Mouse (Mus musculus): ENCODE results near the gene Fbxw4. TPM values are rescaled to one million over a fixed set of nuclear protein-coding genes. Genes with fewer than 3 reads are reported as not detected.
A peak's percentile ranks its signal among the peaks of the same experiment; 100 is the strongest.
"Not testable (repeated sequence)": the region's sequence is repeated elsewhere in the genome, so short reads cannot be mapped to it uniquely, and the experiment has no call there.

The Fbxw4 gene
- total RNA-seq, 1 experiment from 2014 or later: 17.1 TPM

- no peak for ATAC-seq (replicated peaks in 1 of 2; ENCODE audit: insufficient read depth in 1 of 2, low FRiP score in 2 of 2, low TSS enrichment in 1 of 2, low read depth in 1 of 2, poor library complexity in 2 of 2, severe bottlenecking in 2 of 2)
These were observed 85.7 kb downstream of the Fbxw4 start for GRCm38 (mm10) chr19:45574339-45574898.

GRCm38 (mm10) chr19:45573861-45574267 lies 86.2 kb downstream of the Fbxw4 start:
- peak; percentile 68 to 72 for ATAC-seq (replicated peaks in 1 of 2; ENCODE audit: insufficient read depth in 1 of 2, low FRiP score in 2 of 2, low TSS enrichment in 1 of 2, low read depth in 1 of 2, poor library complexity in 2 of 2, severe bottlenecking in 2 of 2)

GRCm38 (mm10) chr19:45573033-45573432 lies 87.1 kb downstream of the Fbxw4 start:
- ATAC-seq (replicated peaks in 1 of 2; ENCODE audit: insufficient read depth in 1 of 2, low FRiP score in 2 of 2, low TSS enrichment in 1 of 2, low read depth in 1 of 2, poor library complexity in 2 of 2, severe bottlenecking in 2 of 2): no peak

- ATAC-seq (replicated peaks in 1 of 2; ENCODE audit: insufficient read depth in 1 of 2, low FRiP score in 2 of 2, low TSS enrichment in 1 of 2, low read depth in 1 of 2, poor library complexity in 2 of 2, severe bottlenecking in 2 of 2): no peak
These were observed 92.7 kb downstream of the Fbxw4 start for GRCm38 (mm10) chr19:45567367-45567766.

GRCm38 (mm10) chr19:45565925-45566715 lies 94.0 kb downstream of the Fbxw4 start:
- no peak for ATAC-seq (replicated peaks in 1 of 2; ENCODE audit: insufficient read depth in 1 of 2, low FRiP score in 2 of 2, low TSS enrichment in 1 of 2, low read depth in 1 of 2, poor library complexity in 2 of 2, severe bottlenecking in 2 of 2)

- ATAC-seq (replicated peaks in 1 of 2; ENCODE audit: insufficient read depth in 1 of 2, low FRiP score in 2 of 2, low TSS enrichment in 1 of 2, low read depth in 1 of 2, poor library complexity in 2 of 2, severe bottlenecking in 2 of 2): peak; percentile 82 to 86
These were observed 99.8 kb downstream of the Fbxw4 start, which contains the start of the genes Poll and Gm17018 for GRCm38 (mm10) chr19:45560153-45560890. Poll (minus strand) TSS chr19:45560531. Gm17018 (plus strand) TSS chr19:45560615.

- no peak for ATAC-seq (replicated peaks in 1 of 2; ENCODE audit: insufficient read depth in 1 of 2, low FRiP score in 2 of 2, low TSS enrichment in 1 of 2, low read depth in 1 of 2, poor library complexity in 2 of 2, severe bottlenecking in 2 of 2)
These were observed 106.0 kb downstream of the Fbxw4 start for GRCm38 (mm10) chr19:45554136-45554535.

- peak; percentile 86 to 92 for ATAC-seq (replicated peaks in 1 of 2; ENCODE audit: insufficient read depth in 1 of 2, low FRiP score in 2 of 2, low TSS enrichment in 1 of 2, low read depth in 1 of 2, poor library complexity in 2 of 2, severe bottlenecking in 2 of 2)
These were observed 107.9 kb downstream of the Fbxw4 start for GRCm38 (mm10) chr19:45552187-45552586.

GRCm38 (mm10) chr19:45549948-45550347 lies 110.2 kb downstream of the Fbxw4 start:
- ATAC-seq (replicated peaks in 1 of 2; ENCODE audit: insufficient read depth in 1 of 2, low FRiP score in 2 of 2, low TSS enrichment in 1 of 2, low read depth in 1 of 2, poor library complexity in 2 of 2, severe bottlenecking in 2 of 2): no peak

- ATAC-seq (replicated peaks in 1 of 2; ENCODE audit: insufficient read depth in 1 of 2, low FRiP score in 2 of 2, low TSS enrichment in 1 of 2, low read depth in 1 of 2, poor library complexity in 2 of 2, severe bottlenecking in 2 of 2): no peak
These were observed 110.8 kb downstream of the Fbxw4 start for GRCm38 (mm10) chr19:45549128-45549915.

GRCm38 (mm10) chr19:45548196-45548595 lies 111.9 kb downstream of the Fbxw4 start:
- not testable (repeated sequence) for ATAC-seq (replicated peaks in 1 of 2; ENCODE audit: insufficient read depth in 1 of 2, low FRiP score in 2 of 2, low TSS enrichment in 1 of 2, low read depth in 1 of 2, poor library complexity in 2 of 2, severe bottlenecking in 2 of 2)

- peak; percentile 57 to 81 for ATAC-seq (replicated peaks in 1 of 2; ENCODE audit: insufficient read depth in 1 of 2, low FRiP score in 2 of 2, low TSS enrichment in 1 of 2, low read depth in 1 of 2, poor library complexity in 2 of 2, severe bottlenecking in 2 of 2)
These were observed 115.2 kb downstream of the Fbxw4 start for GRCm38 (mm10) chr19:45544925-45545321.

GRCm38 (mm10) chr19:45544152-45544924 lies 115.8 kb downstream of the Fbxw4 start:
- ATAC-seq (replicated peaks in 1 of 2; ENCODE audit: insufficient read depth in 1 of 2, low FRiP score in 2 of 2, low TSS enrichment in 1 of 2, low read depth in 1 of 2, poor library complexity in 2 of 2, severe bottlenecking in 2 of 2): peak; percentile 67 to 68

GRCm38 (mm10) chr19:45542061-45542460 lies 118.1 kb downstream of the Fbxw4 start:
- no peak for ATAC-seq (replicated peaks in 1 of 2; ENCODE audit: insufficient read depth in 1 of 2, low FRiP score in 2 of 2, low TSS enrichment in 1 of 2, low read depth in 1 of 2, poor library complexity in 2 of 2, severe bottlenecking in 2 of 2)

- no peak; a peak in 1 of 4 replicates for ATAC-seq (replicated peaks in 1 of 2; ENCODE audit: insufficient read depth in 1 of 2, low FRiP score in 2 of 2, low TSS enrichment in 1 of 2, low read depth in 1 of 2, poor library complexity in 2 of 2, severe bottlenecking in 2 of 2)
These were observed 118.6 kb downstream of the Fbxw4 start for GRCm38 (mm10) chr19:45541409-45542041.

- ATAC-seq (replicated peaks in 1 of 2; ENCODE audit: insufficient read depth in 1 of 2, low FRiP score in 2 of 2, low TSS enrichment in 1 of 2, low read depth in 1 of 2, poor library complexity in 2 of 2, severe bottlenecking in 2 of 2): no peak
These were observed 119.3 kb downstream of the Fbxw4 start for GRCm38 (mm10) chr19:45540657-45541408.
